Mouse (Mus musculus) hematopoietic multipotent progenitor cell, adult 10-12 weeks (in vitro differentiated cells): Measurements from ENCODE around the gene Olfr212. TPM values are rescaled to one million over a fixed set of nuclear protein-coding genes. Genes with fewer than 3 reads are reported as not detected.

Experiments
- polyA plus RNA-seq: library from polyadenylated mRNA; stranded (reverse); fragments of >175 nt; gene quantifications from 2 replicates; pipeline ENCODE4 v1.2.3, GENCODE M21; 2012; ENCODE audit warnings: low replicate concordance

Gene Olfr212
- not detected in 2 replicates for polyA plus RNA-seq

GRCm38 (mm10) chr6:116506302-116507003 lies at the start of gene Olfr212:
TSS of gene Olfr212 (plus strand) at chr6:116506516.

GRCm38 (mm10) chr6:116460544-116461283 lies 45.6 kb upstream of the Olfr212 start, which contains the start of gene Alox5:
TSS of gene Alox5 (minus strand) at chr6:116461178.

GRCm38 (mm10) chr6:116488791-116489190 lies 17.5 kb upstream of the Olfr212 start, which contains the start of gene Olfr211:
TSS of gene Olfr211 (plus strand) at chr6:116489091.

GRCm38 (mm10) chr6:116538156-116538555 lies 31.8 kb downstream of the Olfr212 start, which contains the start of gene Olfr213:
TSS of gene Olfr213 (plus strand) at chr6:116538456.

GRCm38 (mm10) chr6:116550841-116551240 lies 44.5 kb downstream of the Olfr212 start, which contains the start of gene Gm5580:
TSS of gene Gm5580 (plus strand) at chr6:116551141.

GRCm38 (mm10) chr6:116553935-116554334 lies 47.6 kb downstream of the Olfr212 start, which contains the start of gene Olfr214:
TSS of gene Olfr214 (plus strand) at chr6:116554235.

Other genes starting within 250 kb of the Olfr212 start
- 0.22 and 0.38 TPM in 2 replicates for gene Zfand4, start 242.3 kb upstream of the Olfr212 start, polyA plus RNA-seq
- 4.2 and 8.9 TPM in 2 replicates for gene March8, start 168.5 kb upstream of the Olfr212 start, polyA plus RNA-seq
- gene Alox5, start 45.3 kb upstream of the Olfr212 start, polyA plus RNA-seq = 3.0 and 9.7 TPM in 2 replicates
- gene Olfr211, start 17.4 kb upstream of the Olfr212 start, polyA plus RNA-seq = not detected in 2 replicates
- gene Olfr213, start 31.9 kb downstream of the Olfr212 start, polyA plus RNA-seq = not detected in 2 replicates
- 0.11 TPM in 1 of 2 replicates, not detected in the other for gene Gm5580, start 44.6 kb downstream of the Olfr212 start, polyA plus RNA-seq
- gene Olfr214, start 47.7 kb downstream of the Olfr212 start, polyA plus RNA-seq = not detected in 2 replicates
- gene Olfr215, start 77.7 kb downstream of the Olfr212 start, polyA plus RNA-seq = not detected in 2 replicates
- 2.6 and 5.5 TPM in 2 replicates for gene Zfp422, start 122.5 kb downstream of the Olfr212 start, polyA plus RNA-seq
- 0.30 TPM in 1 of 2 replicates, not detected in the other for gene Depp1, start 144.1 kb downstream of the Olfr212 start, polyA plus RNA-seq
- gene Rassf4, start 167.4 kb downstream of the Olfr212 start, polyA plus RNA-seq = 31.4 and 34.0 TPM in 2 replicates
- gene Tmem72, start 210.4 kb downstream of the Olfr212 start, polyA plus RNA-seq = 0.01 and 0.02 TPM in 2 replicates